Mouse (Mus musculus) frontal cortex, postnatal 36 days (tissue): ENCODE results near the gene Oprd1.
A peak's percentile ranks its signal among the peaks of the same experiment; 100 is the strongest.

Experiments used
- DNase-seq, 2 experiments: peaks; one replicate each; pipeline ENCODE4 v3.0.0; 2022; ENCODE audit warnings: low spot score in 2 of 2

Gene Oprd1

DNA sequence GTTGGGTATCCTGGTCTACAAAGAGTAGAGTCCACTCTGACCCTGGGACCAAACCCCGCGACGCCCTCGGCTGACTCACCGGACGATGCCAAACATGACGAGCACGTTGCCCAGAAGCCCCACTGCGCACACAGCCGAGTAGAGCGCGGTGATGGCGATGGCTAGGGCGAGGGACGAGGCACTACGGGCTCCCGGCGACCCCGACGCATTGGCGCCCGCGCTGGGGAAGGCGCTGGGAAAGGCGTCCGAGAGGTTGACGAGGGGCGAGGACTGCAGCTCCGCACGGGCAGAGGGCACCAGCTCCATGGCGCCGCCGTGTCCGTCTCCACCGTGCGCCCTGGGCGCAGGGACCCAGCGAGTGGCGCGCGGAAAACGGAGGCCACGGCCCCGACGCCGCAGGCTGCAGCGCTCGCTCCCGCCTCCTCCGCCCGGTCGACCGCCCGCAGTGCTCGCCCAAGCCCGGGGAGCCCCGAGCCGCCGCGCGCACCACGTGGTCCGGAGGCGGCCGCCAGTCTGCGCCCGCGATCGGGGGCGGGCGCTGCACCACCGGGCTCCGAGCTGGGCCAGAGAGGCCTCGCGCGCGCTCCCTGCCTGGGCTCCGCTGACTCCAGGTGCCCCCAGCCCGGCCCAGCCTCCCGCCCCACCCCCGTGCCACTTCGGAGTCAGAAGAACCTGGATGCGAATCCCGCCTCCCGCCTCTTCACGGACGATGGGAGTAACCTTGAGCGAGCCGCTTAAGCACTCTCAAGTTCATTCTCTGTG is at the start of gene Oprd1:
Oprd1 (minus strand) TSS at position 407 of the 762 bp plus-strand sequence.
- peak; percentile 42 to 45 for DNase-seq

DNA sequence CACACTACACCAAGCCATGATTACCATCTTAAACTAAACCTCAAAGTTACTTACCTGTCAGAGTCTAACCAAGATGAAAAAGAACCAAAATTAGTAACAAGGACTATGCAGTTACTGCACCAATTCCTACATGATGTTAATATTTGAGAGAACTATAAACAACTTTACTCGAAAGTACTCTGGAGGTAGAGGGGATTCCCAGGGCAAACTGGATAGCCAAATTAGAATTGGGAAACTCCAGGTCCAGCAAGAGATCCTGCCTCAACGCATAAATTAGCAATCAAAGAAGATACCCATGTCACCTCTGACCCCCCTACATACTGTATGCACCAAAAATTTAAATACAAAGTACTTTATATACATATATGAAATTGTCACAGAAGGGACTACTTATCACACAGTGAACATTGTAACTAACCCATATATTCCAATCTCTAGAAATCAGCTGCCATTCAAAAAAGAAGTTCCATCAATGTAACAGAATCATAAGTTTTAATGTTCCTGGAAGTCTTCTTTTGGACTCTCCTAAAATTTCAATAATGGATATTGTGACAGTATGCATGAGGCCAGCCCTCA is 43.6 kb upstream of the Oprd1 start:
- no peak for DNase-seq

DNA sequence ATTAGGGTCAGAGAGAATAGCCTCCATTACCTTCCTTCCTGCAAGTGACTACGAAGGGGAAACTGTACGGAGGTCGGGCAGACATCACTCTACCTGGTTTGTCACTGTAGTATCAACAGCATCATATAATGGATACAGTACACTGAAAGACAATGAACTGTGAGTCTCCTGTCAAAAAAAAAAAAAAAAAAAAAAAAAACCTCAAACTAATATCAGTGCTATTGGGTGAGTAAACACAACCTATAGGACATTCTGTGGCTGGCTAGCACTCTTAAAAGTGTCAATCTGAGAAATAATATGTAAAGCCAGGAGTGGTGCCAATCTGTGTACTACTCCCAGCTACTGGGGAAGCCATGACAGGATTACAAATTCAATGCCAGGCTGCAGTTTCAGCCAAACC is 38.9 kb upstream of the Oprd1 start:
- DNase-seq, result no peak

DNA sequence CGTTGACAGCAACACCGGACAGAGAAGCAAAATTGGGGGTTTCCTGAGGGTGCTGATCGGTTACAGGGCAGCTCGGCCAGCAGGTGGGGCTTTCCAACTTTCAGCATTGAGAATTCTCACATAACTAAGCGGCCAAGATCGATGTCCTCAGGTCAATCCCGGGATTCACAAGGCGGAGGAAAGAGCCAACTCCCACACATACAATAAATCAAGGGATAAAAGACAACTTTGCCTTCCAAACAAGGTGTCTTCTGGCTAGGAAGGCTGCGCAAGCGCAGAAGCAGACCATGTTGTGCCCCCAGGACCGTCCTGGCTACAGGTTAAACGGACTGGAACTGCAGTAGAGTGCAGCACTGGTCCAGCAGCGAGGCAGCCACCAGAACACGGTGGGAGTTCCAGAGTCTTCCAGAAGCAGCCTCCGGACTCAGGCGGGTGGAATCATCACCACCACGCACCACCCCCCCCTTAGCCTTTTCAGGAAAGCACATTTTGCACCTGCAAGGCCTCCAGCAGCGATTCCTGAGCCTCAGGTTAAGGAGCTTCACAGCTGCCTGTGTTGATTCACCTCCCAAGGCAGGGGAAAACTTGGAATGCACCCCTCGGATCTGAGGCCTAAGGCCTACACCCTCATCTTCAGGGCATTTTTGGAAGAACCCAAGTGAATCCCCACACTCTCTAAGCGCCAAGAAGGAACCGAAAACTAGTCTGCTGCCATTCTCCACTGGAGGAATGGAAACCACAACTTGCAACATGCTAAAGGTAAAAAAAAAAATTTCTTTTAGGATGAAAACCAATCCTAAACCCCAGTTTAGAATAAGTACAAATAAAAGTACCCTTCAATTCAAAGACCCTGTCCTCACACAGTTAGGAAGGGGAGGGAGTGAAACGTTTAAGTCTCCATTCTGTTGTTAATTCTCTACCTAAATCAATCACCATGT is 37.7 kb upstream of the Oprd1 start:
- DNase-seq, result no peak

DNA sequence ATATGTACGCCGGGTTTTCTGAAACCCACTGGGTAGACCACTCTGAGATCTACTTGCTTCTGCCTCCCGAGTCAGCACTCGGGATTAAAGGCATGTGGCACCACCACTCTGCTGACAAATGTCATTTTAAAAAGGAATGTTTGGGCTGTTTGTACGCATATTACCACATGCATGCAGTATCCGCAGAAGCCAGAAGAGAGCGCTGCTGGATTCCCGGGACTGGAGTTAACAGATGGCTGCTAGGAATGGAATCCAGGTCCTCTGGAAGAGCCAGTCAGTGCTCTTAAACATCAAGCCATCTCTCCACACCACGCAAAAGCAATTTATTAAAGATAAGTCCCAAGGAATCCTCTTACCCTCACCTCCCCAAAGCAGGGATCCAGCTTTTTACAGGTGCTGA is 36.4 kb upstream of the Oprd1 start:
- peak in 1 of 2 experiments; percentile 44 for DNase-seq

DNA sequence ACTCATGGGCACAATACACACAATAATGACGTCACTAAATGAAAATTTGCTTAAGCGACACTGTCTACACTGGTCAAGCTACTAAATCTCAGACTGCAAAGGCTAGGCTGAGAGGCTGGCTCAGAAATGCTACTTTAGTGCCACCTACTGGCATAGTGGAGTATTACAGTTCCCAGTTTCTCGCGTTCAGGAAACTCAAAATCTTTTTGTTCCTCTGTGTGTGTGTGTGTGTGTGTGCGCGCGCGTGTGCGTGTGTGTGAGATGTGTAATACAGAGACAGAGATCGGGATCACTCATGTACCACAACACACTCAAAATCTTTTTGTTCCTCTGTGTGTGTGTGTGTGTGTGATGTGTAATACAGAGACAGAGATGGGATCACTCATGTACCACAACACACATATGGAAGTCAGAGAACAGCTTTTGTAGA is 34.4 kb upstream of the Oprd1 start:
- peak; percentile 61 to 80 for DNase-seq

DNA sequence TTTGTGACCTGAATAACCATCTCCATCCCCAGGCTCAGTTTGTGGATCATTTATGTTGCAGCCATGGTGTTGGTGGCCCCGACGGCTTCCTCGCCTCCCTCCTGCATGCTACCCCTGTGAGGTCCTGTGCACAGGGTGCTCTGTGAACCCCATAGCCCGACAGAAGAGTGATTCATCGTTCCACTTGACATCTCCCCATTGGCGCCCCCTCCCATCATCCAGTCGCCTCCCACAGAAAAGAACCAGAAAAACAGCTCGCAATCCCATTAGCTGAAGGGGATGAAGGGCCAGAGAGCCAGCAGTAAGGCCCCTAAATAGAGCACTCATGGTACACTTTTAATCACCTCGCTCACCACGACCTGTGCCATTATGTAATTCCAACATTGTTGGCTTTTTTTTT is 32.2 kb upstream of the Oprd1 start:
- no peak for DNase-seq

DNA sequence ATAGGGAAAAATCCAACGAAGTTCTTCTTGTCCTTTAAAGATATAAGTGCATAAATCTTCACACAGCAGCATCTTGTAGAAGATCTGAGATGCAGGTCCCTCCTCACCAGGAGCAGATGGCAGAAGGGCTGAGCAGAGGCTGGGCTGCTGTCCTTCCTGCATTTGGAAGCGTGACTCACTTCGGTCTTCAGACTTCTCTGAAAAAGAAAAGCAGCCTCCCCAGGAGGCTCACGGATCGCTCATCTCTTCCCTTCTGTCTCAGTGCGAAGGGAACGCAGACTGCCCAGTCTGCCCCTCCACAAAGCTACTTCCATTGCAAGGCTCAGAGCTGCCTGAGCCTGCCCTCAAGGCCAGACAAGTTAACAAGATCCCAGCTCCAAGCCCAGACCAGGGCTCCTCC is 26.6 kb upstream of the Oprd1 start:
- peak; percentile 57 to 79 for DNase-seq

DNA sequence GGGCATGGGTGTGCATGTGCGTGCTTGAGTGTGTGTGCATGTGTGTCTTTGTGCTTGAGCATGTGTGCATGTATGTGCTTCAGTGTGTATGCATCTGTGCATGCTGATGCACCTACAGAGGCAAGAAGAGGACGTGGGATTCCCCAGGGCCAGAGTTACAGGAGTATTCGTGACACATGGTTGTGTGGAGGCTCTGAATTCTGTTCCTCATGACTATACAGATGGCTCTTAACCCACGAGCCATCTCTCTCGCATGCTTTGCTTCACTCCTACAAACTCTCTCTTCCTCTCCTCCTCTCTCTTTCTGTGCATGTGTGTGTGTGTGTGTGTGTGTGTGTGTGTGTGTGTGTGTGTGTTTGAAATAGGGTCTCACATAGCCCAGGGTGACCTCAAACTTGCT is 25.5 kb upstream of the Oprd1 start:
- DNase-seq, result peak in 1 of 2 experiments; percentile 41

DNA sequence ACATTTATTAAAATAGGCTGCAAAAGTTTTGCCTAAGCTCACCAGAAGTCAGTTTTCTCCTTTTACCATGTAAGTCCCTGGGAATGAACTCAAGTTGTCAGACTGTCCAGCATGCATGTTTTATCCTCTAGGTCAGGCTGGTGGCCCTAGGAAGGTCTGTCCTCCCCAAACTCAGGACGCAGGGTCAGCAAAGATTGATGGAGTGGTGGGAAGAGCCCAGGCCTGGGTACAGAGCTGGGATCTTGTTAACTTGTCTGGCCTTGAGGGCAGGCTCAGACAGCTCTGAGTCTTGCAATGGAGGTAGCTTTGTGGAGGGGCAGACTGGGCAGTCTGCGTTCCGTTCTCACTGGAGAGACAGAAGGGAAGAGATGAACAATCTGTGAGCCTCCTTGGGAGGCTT is 25.0 kb upstream of the Oprd1 start:
- DNase-seq, result no peak

DNA sequence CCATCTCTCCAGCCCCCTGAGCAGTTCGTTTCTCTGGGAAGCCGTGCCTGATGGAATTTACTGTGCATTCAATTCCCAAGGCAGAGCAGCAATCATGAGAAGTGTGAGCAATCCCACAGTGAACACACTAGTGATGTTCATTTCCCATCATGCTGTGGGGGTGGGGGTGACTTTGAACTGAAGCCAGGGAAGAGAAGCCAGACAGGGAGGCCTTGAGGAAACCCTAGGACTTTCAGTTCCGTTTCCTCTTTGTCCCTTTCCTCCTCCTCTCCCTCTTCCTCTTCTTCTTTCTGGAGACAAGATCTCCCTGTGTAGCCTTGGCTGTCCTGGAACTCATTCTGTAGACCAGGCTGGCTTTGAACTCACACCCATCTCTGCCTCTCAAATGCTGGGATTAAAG is 23.1 kb upstream of the Oprd1 start:
- no peak for DNase-seq

DNA sequence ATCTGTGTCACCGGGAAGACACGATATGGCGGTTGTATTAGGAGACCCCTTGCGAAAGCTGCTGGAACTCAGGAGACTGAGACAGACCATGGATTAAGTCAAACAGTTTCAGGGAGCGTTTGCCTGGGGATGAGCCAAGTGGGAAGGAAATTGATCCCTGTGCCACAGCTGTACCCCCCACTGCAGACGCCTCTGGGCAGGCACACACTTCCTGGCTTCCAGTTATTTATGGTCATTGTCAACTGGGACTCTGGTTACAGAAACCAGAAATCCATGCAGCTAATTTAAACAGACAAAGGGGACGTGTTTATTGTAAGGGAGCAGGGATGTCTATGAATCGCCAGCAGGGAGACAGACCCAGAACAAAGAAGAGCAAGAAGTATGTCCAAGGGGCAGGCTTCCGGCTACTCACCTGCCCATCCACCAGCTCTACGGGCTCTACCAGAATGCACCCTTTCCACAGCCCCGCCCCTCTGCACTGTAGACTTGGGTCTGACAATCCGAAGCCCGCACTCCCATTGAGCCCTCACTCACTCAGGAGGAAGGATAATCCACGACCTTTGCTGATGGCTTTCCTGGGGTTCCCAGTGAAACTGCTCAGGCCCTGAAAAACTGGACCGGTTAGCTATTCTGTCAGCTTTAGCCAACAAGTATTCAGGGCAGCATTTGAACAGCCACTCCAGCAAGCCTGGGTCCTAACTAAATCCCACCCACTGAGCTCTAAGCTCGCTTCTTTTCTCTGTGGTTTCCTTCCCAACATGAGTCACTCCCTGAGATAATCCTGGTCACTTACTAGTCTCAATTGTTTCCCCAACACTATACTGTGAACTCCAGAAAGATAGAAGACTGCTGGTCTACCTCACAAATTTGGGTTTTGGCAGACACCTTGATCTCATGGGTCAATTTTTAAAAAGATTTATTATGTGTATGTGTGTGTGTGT is 22.3 kb upstream of the Oprd1 start:
- DNase-seq, result no peak

DNA sequence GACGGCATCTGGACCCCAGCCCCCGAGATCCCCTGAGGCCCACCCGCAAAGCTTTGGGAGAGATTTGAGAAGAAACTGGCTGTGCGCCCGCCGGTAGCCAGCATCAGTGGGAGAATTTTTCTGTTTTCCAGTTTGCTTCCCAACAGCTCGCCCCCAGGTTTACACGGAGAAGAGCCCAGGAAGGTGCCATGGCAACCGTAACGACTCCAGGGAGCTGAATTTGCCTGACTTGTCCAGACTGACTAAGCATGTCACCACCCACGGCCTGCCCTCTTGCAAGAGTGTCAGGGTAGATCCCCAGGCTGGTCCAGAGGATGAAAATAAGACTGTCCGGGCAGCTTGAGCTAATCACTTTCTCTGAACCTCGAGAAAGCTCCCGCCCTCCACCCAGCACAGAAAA is 21.4 kb upstream of the Oprd1 start:
- peak; percentile 48 to 49 for DNase-seq

DNA sequence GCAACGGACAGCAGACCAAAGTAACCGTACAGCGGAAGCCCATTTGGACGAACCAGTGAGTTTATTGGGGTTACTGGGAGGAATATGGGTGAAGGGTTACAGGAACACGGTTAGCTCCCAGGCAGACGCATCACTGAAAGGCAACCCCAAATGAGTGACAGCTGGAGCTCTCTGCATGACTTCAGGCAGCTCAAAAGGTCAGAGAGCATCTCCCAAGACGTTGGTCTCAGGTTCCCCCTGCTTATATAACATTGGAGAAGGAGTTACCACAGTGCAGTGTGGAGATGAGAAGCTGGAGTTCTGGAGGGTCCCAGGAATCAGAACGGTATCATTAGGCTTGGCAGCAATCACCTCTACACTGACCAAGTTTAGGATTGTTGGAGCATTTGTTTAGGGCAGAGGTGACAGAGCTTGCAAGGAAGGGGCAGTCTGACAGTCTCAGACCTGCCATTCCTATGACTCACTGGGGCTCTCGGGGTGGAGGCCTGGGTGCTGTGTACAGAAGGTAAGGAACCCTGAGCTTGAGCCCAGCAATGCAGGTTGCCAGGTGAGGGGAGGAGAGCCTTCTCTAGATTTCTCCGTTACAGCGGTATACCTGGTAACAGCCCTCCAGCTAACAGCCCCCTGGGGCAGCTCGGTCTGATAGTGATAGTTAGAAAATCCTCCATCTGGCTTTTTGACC is 12.8 kb upstream of the Oprd1 start:
- no peak for DNase-seq

DNA sequence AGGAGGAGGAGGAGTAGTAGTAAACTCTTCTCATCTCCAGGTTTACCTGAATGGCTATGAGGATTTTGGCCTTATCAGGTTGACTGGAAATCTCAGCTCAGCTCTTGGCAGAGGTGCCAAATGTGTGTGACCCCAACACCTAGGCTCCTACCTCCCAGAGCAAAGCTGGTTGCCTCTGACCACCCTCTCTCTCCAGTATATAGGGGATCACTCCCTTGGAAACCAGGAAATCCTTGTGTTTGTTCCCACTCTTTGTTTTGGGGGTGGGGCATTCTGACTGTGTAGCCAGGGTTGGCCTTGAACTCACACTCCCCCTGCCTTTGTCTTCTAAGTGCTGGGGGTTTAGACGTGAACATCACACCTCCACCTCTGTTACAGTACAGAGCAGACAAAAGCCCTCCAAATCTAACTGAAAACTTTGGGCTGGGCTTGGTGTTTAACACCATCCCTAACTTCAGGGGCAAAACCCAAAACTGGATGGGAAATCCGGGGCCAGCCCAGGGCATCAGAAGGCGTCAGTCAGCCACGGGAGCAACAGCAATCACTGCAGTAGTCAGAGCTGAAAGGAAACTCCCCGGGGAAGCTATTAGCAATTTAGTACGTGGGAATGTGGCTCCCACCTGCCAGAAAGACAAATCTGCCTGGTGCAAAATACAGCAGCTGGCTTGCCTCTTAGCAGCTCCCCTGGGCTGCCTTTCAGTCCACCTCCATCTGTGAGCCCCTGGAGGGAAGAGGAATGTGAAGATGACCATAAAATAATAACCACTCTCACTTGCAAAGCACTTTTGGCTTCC is 10.8 kb upstream of the Oprd1 start:
- no peak for DNase-seq

DNA sequence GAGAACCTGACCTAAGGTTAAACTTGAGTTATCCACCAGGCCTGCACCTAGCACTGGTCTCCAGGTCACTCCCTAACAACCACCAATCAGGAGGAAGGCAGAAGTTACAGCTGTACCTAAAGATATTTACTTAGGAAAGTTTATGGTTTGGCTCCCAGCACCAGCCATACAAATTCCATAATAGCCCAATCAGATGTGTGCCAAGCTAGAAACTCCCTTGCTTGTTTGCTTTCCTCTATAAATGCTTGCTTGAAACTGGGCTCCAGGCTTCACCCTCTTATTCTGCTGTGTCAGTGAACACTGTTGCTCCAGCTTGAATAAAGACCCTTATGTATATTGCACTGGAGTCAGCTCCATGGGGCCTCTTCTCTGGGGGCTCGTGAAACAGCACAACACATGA is 7.4 kb upstream of the Oprd1 start:
- DNase-seq, result no peak

DNA sequence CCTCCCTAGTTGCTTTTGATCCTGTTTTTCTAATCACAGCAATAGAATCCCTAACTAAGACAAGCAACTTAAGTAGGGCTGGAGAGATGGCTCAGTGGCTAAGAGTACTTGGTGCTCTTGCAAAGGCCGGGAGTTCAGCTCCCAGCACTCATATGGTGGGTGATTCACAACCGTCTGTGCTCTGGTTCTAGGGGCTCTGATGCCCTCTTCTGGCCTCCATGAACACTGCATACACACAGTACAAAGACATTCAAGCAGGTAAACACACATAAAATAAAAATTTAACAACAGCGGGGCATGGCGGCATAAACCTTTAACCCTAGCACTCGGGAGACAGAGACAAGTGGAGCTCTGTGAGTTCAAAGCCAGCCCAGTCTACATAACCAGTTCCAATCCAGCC is 1.9 kb upstream of the Oprd1 start:
- DNase-seq, result no peak

DNA sequence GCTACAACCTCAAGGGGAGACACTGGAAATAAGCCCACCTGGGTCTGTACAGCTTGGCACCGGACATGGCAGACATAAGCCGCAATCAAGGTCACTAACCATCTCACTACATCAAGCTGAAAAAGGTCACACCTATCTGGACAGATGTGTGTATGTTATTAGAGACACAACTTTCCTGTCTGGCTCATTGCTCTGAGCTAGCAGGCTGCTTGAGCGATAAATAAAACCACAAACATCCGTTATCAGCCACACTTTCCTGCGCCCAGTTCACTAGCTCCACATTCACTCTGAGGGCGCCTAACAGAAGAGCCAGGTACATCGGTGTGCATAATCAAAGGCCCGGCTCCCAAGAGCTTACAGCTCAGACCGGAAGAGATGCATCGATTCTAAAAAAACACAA is 806 bp upstream of the Oprd1 start:
- no peak for DNase-seq

DNA sequence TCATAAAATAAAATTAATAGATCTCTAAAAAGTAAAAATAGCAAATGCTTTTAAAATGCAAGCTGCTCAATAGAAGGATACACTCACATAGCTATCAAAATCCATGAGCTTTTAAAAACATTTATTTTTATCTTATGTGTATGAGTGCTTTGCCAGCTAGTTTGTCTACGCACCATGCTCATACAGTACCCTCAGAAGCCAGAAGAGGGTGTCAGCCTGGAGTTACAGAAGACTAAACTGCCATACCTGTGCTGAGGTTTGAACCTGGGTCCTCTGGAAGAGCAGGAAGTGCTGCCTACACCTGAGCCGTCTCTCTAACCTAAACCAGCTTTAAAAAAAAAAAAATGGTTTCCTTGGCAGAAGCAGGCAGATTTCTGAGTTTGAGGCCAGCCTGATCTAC is 5.6 kb downstream of the Oprd1 start:
- DNase-seq, result no peak

DNA sequence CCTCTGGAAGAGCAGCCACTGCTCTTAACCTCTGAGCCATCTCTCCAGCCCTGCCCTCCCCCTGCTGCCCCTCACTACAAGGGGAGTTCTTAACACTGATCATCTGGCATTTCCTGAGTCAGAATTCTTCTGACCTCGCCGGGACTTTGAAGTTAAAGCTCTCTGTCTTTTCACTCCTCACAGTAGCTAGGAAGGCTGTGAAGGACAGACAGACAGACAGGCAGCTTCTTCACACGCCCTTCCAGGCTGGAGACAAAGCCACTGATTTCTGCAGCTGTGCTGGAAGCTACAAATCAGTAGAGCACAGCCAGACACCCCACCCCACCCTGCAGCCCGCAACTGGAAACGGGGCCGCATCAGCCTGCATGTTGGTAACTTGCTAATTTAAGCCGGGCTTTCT is 7.3 kb downstream of the Oprd1 start:
- DNase-seq, result no peak
